Mouse (Mus musculus): Measurements from ENCODE around the gene Acsl5.

- peak; percentile 89 for TF ChIP-seq CTCF (IDR thresholded peaks at IDR 0.05)
- no peak for TF ChIP-seq EP300 (IDR thresholded peaks at IDR 0.05)
Observed at GRCm38 (mm10) chr19:55206482-55207138, 45.1 kb upstream of the Acsl5 start.
